Mouse (Mus musculus): ENCODE measurements around the gene Bag3. TPM values are rescaled to one million over a fixed set of nuclear protein-coding genes. Genes with fewer than 3 reads are reported as not detected.
"Not testable (repeated sequence)": the region's sequence is repeated elsewhere in the genome, so short reads cannot be mapped to it uniquely, and the experiment has no call there.

Gene Bag3
- polyA plus RNA-seq, 1 experiment from 2014 or later, result 3.3 TPM

GRCm38 (mm10) chr7:128551087-128551457 lies 27.7 kb downstream of the Bag3 start:
- H3K9ac ChIP-seq, result peak overlapping the region; percentile 35; the same call in 1 of the 2 replicates
- no peaks in the 10 kb centered on the region for H3K36me3 ChIP-seq
- H3K27me3 ChIP-seq, result no peaks in the 10 kb centered on the region
- H3K4me3 ChIP-seq, result no peak overlapping the region
- no peak for ATAC-seq (ENCODE audit: low FRiP score)
- no peak overlapping the region for H3K4me2 ChIP-seq
- 36% methylated on average over 3 of the region's 3 CpGs for WGBS
- peak overlapping the region; percentile 92 for H3K27ac ChIP-seq
- H3K9me3 ChIP-seq, result no peaks in the 10 kb centered on the region
- H3K4me1 ChIP-seq (replicated peaks), result peaks cover 35% of the 10 kb centered on the region

GRCm38 (mm10) chr7:128553105-128553705 lies 29.8 kb downstream of the Bag3 start:
- Histone ChIP-seq H3K36me3 (no peaks in the 10 kb centered on the region), H3K27me3 (no peaks in the 10 kb centered on the region), H3K4me3 (no peak overlapping the region), H3K4me2 (no peak overlapping the region), H3K27ac (no peak overlapping the region), H3K9ac (no peak overlapping the region), H3K4me1 (replicated peaks) (peaks cover 35% of the 10 kb centered on the region), H3K9me3 (no peaks in the 10 kb centered on the region)
- no peak for ATAC-seq (ENCODE audit: low FRiP score)
- WGBS, result 38% methylated on average over 3 of the region's 3 CpGs

GRCm38 (mm10) chr7:128554502-128554901 lies 31.1 kb downstream of the Bag3 start:
- H3K4me2 ChIP-seq, result no peak overlapping the region
- WGBS, result 90% methylated on average over 6 of the region's 6 CpGs
- no peak overlapping the region for H3K9ac ChIP-seq
- no peak overlapping the region for H3K27ac ChIP-seq
- peaks cover 27% of the 10 kb centered on the region for H3K4me1 ChIP-seq (replicated peaks)
- no peak overlapping the region for H3K4me3 ChIP-seq
- no peaks in the 10 kb centered on the region for H3K36me3 ChIP-seq
- no peaks in the 10 kb centered on the region for H3K9me3 ChIP-seq
- no peaks in the 10 kb centered on the region for H3K27me3 ChIP-seq
- ATAC-seq (ENCODE audit: low FRiP score), result no peak

GRCm38 (mm10) chr7:128555141-128555750 lies 31.8 kb downstream of the Bag3 start:
- no peak for ATAC-seq (ENCODE audit: low FRiP score)
- WGBS, result 91% methylated on average over 5 of the region's 5 CpGs
- Histone ChIP-seq H3K27me3 (no peaks in the 10 kb centered on the region), H3K9ac (no peak overlapping the region), H3K4me1 (replicated peaks) (peaks cover 19% of the 10 kb centered on the region), H3K4me2 (no peak overlapping the region), H3K27ac (no peak overlapping the region), H3K36me3 (no peaks in the 10 kb centered on the region), H3K4me3 (no peak overlapping the region), H3K9me3 (no peaks in the 10 kb centered on the region)

- H3K4me1 ChIP-seq (replicated peaks), result peaks cover 2% of the 10 kb centered on the region; the same call in 1 of the 2 replicates
- no peak for ATAC-seq (ENCODE audit: low FRiP score)
- H3K4me3 ChIP-seq, result no peak overlapping the region
- H3K36me3 ChIP-seq, result no peaks in the 10 kb centered on the region
- no peak overlapping the region for H3K4me2 ChIP-seq
- 86% methylated on average over 1 of the region's 1 CpGs for WGBS
- no peak overlapping the region for H3K27ac ChIP-seq
- no peaks in the 10 kb centered on the region for H3K27me3 ChIP-seq
- H3K9me3 ChIP-seq, result no peaks in the 10 kb centered on the region
- H3K9ac ChIP-seq, result no peak overlapping the region
Measured at GRCm38 (mm10) chr7:128556923-128557430, 33.6 kb downstream of the Bag3 start.

GRCm38 (mm10) chr7:128563373-128563772 lies 40.0 kb downstream of the Bag3 start:
- H3K4me3 ChIP-seq, result no peak overlapping the region
- H3K9me3 ChIP-seq, result no peaks in the 10 kb centered on the region
- H3K36me3 ChIP-seq, result no peaks in the 10 kb centered on the region
- H3K4me1 ChIP-seq (replicated peaks), result no peaks in the 10 kb centered on the region
- H3K4me2 ChIP-seq, result no peak overlapping the region
- H3K27ac ChIP-seq, result no peak overlapping the region
- 45% methylated on average over 4 of the region's 4 CpGs for WGBS
- H3K27me3 ChIP-seq, result no peaks in the 10 kb centered on the region
- H3K9ac ChIP-seq, result no peak overlapping the region
- no peak for ATAC-seq (ENCODE audit: low FRiP score)

GRCm38 (mm10) chr7:128566311-128566710 lies 42.9 kb downstream of the Bag3 start:
- Histone ChIP-seq H3K36me3 (no peaks in the 10 kb centered on the region), H3K4me3 (no peak overlapping the region), H3K4me2 (no peak overlapping the region), H3K27ac (no peak overlapping the region), H3K4me1 (replicated peaks) (no peaks in the 10 kb centered on the region), H3K27me3 (no peaks in the 10 kb centered on the region), H3K9me3 (no peaks in the 10 kb centered on the region), H3K9ac (no peak overlapping the region)
- WGBS, result 89% methylated on average over 7 of the region's 7 CpGs
- ATAC-seq (ENCODE audit: low FRiP score), result no peak

- no peaks in the 10 kb centered on the region for H3K4me1 ChIP-seq (replicated peaks)
- no peaks in the 10 kb centered on the region for H3K36me3 ChIP-seq
- no peaks in the 10 kb centered on the region for H3K9me3 ChIP-seq
- H3K27me3 ChIP-seq, result no peaks in the 10 kb centered on the region
- WGBS, result 82% methylated on average over 8 of the region's 8 CpGs
- H3K9ac ChIP-seq, result no peak overlapping the region
- no peak overlapping the region for H3K27ac ChIP-seq
- no peak overlapping the region for H3K4me2 ChIP-seq
- H3K4me3 ChIP-seq, result no peak overlapping the region
- no peak for ATAC-seq (ENCODE audit: low FRiP score)
Measured at GRCm38 (mm10) chr7:128567561-128568244, 44.3 kb downstream of the Bag3 start.

- H3K27me3 ChIP-seq; H3K4me2 ChIP-seq; H3K4me1 ChIP-seq (replicated peaks); H3K9ac ChIP-seq; H3K27ac ChIP-seq; H3K36me3 ChIP-seq; H3K9me3 ChIP-seq; H3K4me3 ChIP-seq; ATAC-seq (ENCODE audit: low FRiP score): not testable (repeated sequence)
- WGBS, result 88% methylated on average over 2 of the region's 2 CpGs
Measured at GRCm38 (mm10) chr7:128569429-128569828, 46.0 kb downstream of the Bag3 start.

GRCm38 (mm10) chr7:128569987-128570656 lies 46.7 kb downstream of the Bag3 start:
- no peaks in the 10 kb centered on the region for H3K27me3 ChIP-seq
- H3K9me3 ChIP-seq, result no peaks in the 10 kb centered on the region
- H3K36me3 ChIP-seq, result no peaks in the 10 kb centered on the region
- H3K4me1 ChIP-seq (replicated peaks), result peaks cover 7% of the 10 kb centered on the region; the same call in 1 of the 2 replicates
- H3K27ac ChIP-seq, result no peak overlapping the region
- no peak overlapping the region for H3K4me3 ChIP-seq
- H3K9ac ChIP-seq, result no peak overlapping the region
- H3K4me2 ChIP-seq, result no peak overlapping the region
- no peak for ATAC-seq (ENCODE audit: low FRiP score)
- WGBS, result 93% methylated on average over 8 of the region's 8 CpGs

- H3K27ac ChIP-seq; H3K4me2 ChIP-seq; H3K9me3 ChIP-seq; H3K27me3 ChIP-seq; H3K9ac ChIP-seq; H3K4me3 ChIP-seq; H3K4me1 ChIP-seq (replicated peaks); H3K36me3 ChIP-seq; ATAC-seq (ENCODE audit: low FRiP score): not testable (repeated sequence)
- WGBS, result 94% methylated on average over 7 of the region's 7 CpGs
Measured at GRCm38 (mm10) chr7:128570657-128571056, 47.2 kb downstream of the Bag3 start.

GRCm38 (mm10) chr7:128572030-128572429 lies 48.6 kb downstream of the Bag3 start:
- Histone ChIP-seq H3K9me3 (no peaks in the 10 kb centered on the region), H3K27me3 (no peaks in the 10 kb centered on the region), H3K4me1 (replicated peaks) (peaks cover 7% of the 10 kb centered on the region; the same call in 1 of the 2 replicates), H3K36me3 (no peaks in the 10 kb centered on the region), H3K9ac (no peak overlapping the region), H3K4me2 (no peak overlapping the region), H3K4me3 (no peak overlapping the region), H3K27ac (no peak overlapping the region)
- no peak for ATAC-seq (ENCODE audit: low FRiP score)
- WGBS, result 84% methylated on average over 4 of the region's 4 CpGs
